Mouse (Mus musculus) kidney, adult 2 months (tissue): ENCODE measurements around the gene Gpr173.
"Not testable (repeated sequence)": the region's sequence is repeated elsewhere in the genome, so short reads cannot be mapped to it uniquely, and the experiment has no call there.

Experiments used
- CTCF ChIP-seq: fragments of 200-500 bp; conservative IDR thresholded peaks from 2 replicates; pipeline ENCODE4 v1.5.1; 2011; ENCODE audit warnings: low read depth, mild to moderate bottlenecking, control low read depth, low read length, moderate library complexity, mixed read lengths; ENCODE audit not compliant: insufficient read depth, insufficient read length
- POLR2A ChIP-seq: fragments of 200-500 bp; IDR thresholded peaks from one replicate; pipeline ENCODE4 v1.6.1; 2011; ENCODE audit warnings: low read depth, low read length, control low read depth

GRCm38 (mm10) chrX:152336123-152336522 lies 32.4 kb downstream of the Gpr173 start:
- not testable (repeated sequence) for TF ChIP-seq CTCF, POLR2A
